Mouse (Mus musculus) induced T-regulatory cell, adult 2 months (primary cell): ENCODE results near the gene Sat2.

ENCODE experiments used
- DNase-seq: peaks from one replicate; pipeline ENCODE4 v3.0.0-alpha.2; 2012; ENCODE audit warnings: low read depth

The Sat2 gene

GRCm38 (mm10) chr11:69671726-69672124 lies 49.9 kb downstream of the Sat2 start:
- no peak for DNase-seq

- DNase-seq = peak; percentile 100
These were observed 50.4 kb downstream of the Sat2 start, which contains the start of gene Eif4a1 for GRCm38 (mm10) chr11:69672211-69672706. TSS of gene Eif4a1 (minus strand) at chr11:69672423.
